Mouse (Mus musculus) midbrain, embryonic 15.5 days (tissue): ENCODE measurements around the gene Sytl3. TPM values are rescaled to one million over a fixed set of nuclear protein-coding genes. Genes with fewer than 3 reads are reported as not detected.

Experiments used
- ATAC-seq: fragments of 200-750 bp; cut with Nextera tagmentation; replicated peaks from 2 replicates; pipeline ENCODE4 v1.8.0; 2017; ENCODE audit warnings: moderate TSS enrichment
- H3K27ac ChIP-seq: fragments of 300-500 bp; sonication (generic); 2 replicates; pipeline ENCODE4 v1.5.1; 2015; ENCODE audit warnings: mild to moderate bottlenecking, inconsistent platforms
- H3K27me3 ChIP-seq: fragments of 300-500 bp; sonication (generic); replicated peaks from 2 replicates; pipeline ENCODE4 v1.6.1; 2015; ENCODE audit warnings: inconsistent platforms
- H3K36me3 ChIP-seq: fragments of 300-500 bp; sonication (generic); replicated peaks from 2 replicates; pipeline ENCODE4 v1.6.1; 2015; ENCODE audit warnings: inconsistent platforms
- H3K4me1 ChIP-seq: fragments of 300-500 bp; sonication (generic); 2 replicates; pipeline ENCODE4 v1.6.1; 2015; ENCODE audit warnings: inconsistent platforms
- H3K4me2 ChIP-seq: fragments of 300-500 bp; sonication (generic); 2 replicates; pipeline ENCODE4 v1.6.1; 2015; ENCODE audit warnings: inconsistent platforms, mild to moderate bottlenecking, moderate library complexity
- H3K4me3 ChIP-seq: fragments of 300-500 bp; sonication (generic); 2 replicates; pipeline ENCODE4 v1.5.1; 2015; ENCODE audit warnings: mild to moderate bottlenecking, inconsistent platforms
- H3K9ac ChIP-seq: fragments of 300-500 bp; sonication (generic); 2 replicates; pipeline ENCODE4 v1.6.1; 2015; ENCODE audit warnings: mild to moderate bottlenecking, inconsistent platforms
- H3K9me3 ChIP-seq: fragments of 300-500 bp; sonication (generic); 2 replicates; pipeline ENCODE4 v1.6.1; 2016; ENCODE audit warnings: inconsistent platforms
- WGBS: fragments of 180-500 bp; shearing (Covaris S2); methylation state at CpG from one replicate; pipeline ENCODE4 v1.1.7; 2015; ENCODE audit warnings: mixed read lengths; 5-methylcytosine and 5-hydroxymethylcytosine counted together
- polyA plus RNA-seq: library from polyadenylated mRNA; unstranded; fragments of >200 nt; fragmentation: Nextera tagmentation; extraction: Ambion mirVana; gene quantifications from 2 replicates; pipeline ENCODE4 v1.2.1, GENCODE M21; 2015

Sytl3 gene
- polyA plus RNA-seq, 1 experiment from 2014 or later: 0.90 TPM

DNA sequence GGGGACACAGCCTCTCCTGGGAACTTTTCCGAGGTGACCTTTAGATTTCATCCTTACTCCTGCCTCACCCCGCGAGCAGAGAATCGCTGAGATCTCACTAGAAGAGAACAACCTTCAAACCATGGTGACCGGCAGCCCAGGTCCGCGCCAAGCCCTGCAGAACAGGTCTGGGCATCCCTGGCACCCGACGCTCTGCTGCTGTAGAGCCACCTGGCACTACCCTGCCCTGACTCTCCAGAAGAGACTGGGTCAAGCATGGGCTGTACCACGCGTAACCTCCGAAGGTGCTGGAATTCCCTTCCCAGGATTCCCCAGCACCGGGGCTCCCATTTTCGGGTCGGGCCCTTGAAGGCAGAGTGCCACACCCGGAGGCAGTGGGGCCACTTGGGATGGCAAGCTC is 99.0 kb downstream of the Sytl3 start:
- no peak overlapping the region for H3K4me3 ChIP-seq
- H3K9me3 ChIP-seq: no peaks in the 10 kb centered on the region
- no peaks in the 10 kb centered on the region for H3K36me3 ChIP-seq
- WGBS: 97% methylated on average over 16 of the region's 16 CpGs
- no peaks in the 10 kb centered on the region for H3K27me3 ChIP-seq
- no peak overlapping the region for H3K9ac ChIP-seq
- H3K27ac ChIP-seq: no peak overlapping the region
- no peak for ATAC-seq
- H3K4me2 ChIP-seq: no peak overlapping the region
- peaks cover 5% of the 10 kb centered on the region; the same call in 1 of the 2 replicates for H3K4me1 ChIP-seq

DNA sequence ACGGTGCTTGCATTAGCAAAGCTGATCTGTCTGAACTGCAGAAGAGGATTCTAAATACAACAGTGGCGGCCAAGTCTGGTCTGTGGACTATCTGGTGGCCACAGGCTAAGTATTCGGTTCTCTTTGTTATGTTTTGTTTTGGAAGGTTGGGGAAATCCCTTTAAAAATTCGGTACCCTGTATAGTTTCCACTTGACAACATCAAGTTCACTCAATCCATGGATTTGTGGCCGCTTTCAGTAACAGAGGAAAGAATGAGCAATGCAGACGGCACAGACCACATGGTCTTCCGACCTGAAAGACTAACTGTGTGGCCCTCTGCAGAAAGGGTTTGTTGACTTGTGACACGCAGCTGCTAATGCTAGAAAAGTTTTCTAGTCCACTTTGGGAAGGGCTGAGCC is 100.0 kb downstream of the Sytl3 start:
- H3K4me1 ChIP-seq: peaks cover 11% of the 10 kb centered on the region
- no peak for ATAC-seq
- no peaks in the 10 kb centered on the region for H3K27me3 ChIP-seq
- no peak overlapping the region for H3K9ac ChIP-seq
- H3K4me2 ChIP-seq: no peak overlapping the region
- no peak overlapping the region for H3K4me3 ChIP-seq
- 52% methylated on average over 8 of the region's 8 CpGs for WGBS
- H3K9me3 ChIP-seq: no peaks in the 10 kb centered on the region
- no peak overlapping the region for H3K27ac ChIP-seq
- no peaks in the 10 kb centered on the region for H3K36me3 ChIP-seq

DNA sequence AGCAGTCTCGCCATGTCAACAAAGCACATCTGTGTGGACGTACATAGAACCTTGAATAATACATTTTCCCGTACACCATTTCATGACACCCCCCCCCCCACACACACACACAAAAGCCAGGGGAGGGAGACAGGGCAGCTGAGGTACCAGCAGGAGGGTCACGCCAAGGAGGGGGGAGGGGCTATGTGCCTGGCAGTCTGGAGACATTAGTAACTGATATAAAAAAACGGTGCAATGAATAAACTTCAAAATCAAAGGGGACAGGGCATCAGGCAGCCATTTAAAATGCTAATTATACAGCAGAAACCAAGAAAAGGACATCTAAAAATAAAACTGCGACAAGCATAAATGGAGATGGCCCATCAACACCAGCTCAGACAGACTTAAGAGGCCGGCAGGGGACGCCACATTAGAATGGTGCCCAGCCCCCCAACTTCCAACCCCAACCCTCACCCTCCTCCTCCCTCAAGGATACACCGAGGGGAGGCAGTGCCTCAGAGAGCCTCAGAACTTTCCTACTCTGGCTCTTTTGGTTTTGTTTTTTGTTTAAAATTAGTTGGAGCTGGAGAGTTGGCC is 100.9 kb downstream of the Sytl3 start:
- Histone ChIP-seq H3K27ac (no peak overlapping the region), H3K9me3 (no peaks in the 10 kb centered on the region), H3K27me3 (no peaks in the 10 kb centered on the region), H3K9ac (no peak overlapping the region), H3K4me2 (no peak overlapping the region), H3K36me3 (no peaks in the 10 kb centered on the region), H3K4me3 (no peak overlapping the region), H3K4me1 (peaks cover 11% of the 10 kb centered on the region)
- ATAC-seq: no peak
- 30% methylated on average over 9 of the region's 9 CpGs for WGBS

DNA sequence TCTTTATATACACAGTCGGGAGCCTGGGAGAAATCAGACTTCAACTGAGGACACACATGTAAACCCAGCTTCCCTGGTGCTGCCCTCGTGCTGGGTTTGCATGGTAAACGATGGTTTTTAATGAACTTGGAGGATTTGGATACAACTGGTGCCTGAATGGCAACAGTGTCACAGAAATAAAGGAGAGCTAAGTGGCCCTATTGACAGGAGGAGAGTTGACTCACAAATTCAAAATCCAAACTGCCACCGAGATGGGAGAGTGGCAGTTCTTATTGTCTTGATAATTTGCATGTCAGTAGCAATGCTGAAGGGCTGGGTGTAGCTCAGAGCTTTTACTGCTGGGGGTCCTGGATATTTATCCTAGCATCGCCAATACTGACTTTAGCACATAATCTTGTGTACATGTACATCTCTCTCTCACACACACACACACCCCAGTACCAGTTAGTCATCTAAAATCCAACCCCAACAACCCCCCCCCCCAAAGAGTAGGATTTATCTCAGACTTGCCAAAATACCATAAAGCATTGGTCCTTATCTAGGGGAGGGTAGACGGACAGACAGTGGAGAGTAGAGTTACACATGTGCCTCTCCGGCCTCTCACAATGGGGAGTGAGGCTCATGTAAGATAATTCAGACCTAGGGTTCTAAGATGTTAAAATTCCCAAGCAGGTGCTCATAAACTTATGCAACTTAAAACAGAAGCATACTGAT is 104.8 kb downstream of the Sytl3 start:
- Histone ChIP-seq H3K27me3 (no peaks in the 10 kb centered on the region), H3K4me2 (no peak overlapping the region), H3K36me3 (no peaks in the 10 kb centered on the region), H3K9me3 (no peaks in the 10 kb centered on the region), H3K9ac (no peak overlapping the region), H3K4me1 (peaks cover 11% of the 10 kb centered on the region), H3K27ac (no peak overlapping the region), H3K4me3 (no peak overlapping the region)
- WGBS: 18% methylated on average over 7 of the region's 7 CpGs
- no peak; the same call in 1 of the 2 replicates for ATAC-seq

DNA sequence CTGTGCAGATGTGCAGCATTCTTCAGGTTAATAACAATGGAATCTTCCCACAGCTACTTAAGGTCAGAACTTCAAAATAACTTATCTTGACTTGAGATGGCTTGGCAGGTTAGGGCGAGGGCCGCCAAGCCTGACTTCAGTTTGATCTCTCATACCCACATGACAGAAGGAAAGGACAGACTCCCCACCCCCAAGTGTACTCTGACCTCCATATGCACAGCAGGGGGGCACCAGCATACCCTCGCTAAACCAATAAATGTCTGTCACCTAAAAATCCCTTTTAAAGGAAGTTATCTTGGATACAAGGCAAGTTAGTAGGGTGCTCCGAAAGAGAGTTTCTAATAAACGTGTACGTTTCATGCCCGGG is 105.3 kb downstream of the Sytl3 start:
- Histone ChIP-seq H3K36me3 (no peaks in the 10 kb centered on the region), H3K4me2 (no peak overlapping the region), H3K27ac (no peak overlapping the region), H3K4me1 (peaks cover 11% of the 10 kb centered on the region), H3K27me3 (no peaks in the 10 kb centered on the region; the same call in 1 of the 2 replicates), H3K9ac (no peak overlapping the region), H3K9me3 (no peaks in the 10 kb centered on the region), H3K4me3 (no peak overlapping the region)
- ATAC-seq: no peak
- WGBS: 71% methylated on average over 7 of the region's 7 CpGs

DNA sequence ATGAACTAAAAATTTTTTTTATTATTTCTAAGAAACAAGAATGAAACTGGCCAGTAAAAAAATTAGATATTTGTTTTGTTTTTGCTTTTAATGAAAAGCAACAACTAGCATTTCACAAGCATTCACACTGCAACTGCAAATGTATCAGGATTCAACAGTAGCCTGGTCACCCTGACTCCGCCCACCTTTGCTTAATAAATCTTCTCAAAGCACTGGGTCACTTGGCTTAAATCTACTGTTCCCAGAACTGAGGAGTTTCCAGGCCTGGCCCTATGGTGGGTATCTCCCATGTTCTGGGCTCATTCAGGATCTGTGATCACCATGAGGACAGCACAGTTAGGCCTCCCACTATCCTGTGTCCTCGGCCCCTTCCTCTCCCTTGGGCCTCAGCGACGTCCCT is 105.8 kb downstream of the Sytl3 start:
- Histone ChIP-seq H3K4me1 (peaks cover 10% of the 10 kb centered on the region), H3K4me2 (no peak overlapping the region), H3K27ac (no peak overlapping the region), H3K36me3 (no peaks in the 10 kb centered on the region), H3K4me3 (no peak overlapping the region), H3K27me3 (no peaks in the 10 kb centered on the region; the same call in 1 of the 2 replicates), H3K9me3 (no peaks in the 10 kb centered on the region), H3K9ac (no peak overlapping the region)
- no peak for ATAC-seq
- WGBS: 63% methylated on average over 4 of the region's 4 CpGs

DNA sequence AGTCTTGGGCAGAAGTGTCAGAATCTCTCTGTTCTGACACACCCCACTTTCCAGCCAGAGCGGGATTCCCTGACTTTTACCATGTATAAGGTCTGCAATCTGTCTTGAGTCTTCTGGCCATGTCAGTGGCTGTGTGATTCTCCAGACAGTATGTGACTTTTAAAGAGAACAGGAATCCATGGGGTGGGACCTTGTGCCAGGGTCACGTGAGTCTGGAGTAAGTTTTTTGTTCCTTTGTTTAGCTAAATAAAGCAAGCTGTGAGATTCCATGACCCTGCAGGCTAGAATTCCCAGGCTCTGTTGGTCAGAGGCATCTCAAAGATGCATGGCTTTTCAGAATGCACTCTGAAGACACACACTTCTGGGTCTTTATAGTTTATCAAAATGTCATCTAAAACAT is 107.0 kb downstream of the Sytl3 start:
- WGBS: 29% methylated on average over 2 of the region's 2 CpGs
- no peak for ATAC-seq

DNA sequence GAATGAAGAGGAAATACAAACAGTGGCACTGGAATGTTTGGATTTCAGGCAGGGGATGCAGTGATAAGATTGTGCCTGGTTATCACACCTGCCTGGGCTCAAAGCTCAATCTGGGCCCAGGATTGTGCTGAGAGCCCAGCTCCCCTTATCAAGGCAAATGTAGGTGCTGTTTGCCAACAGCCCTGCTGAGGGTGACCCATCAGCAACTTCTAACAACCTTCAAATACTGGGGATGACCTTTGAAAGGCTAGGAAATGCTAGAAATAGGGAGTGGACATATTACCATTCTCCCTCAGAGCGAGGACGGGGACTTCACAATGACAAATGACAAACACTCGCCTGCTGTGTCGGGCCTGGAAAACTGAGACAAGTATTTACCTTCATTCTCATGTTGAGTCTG is 107.9 kb downstream of the Sytl3 start:
- 90% methylated on average over 4 of the region's 4 CpGs for WGBS
- no peak overlapping the region for H3K4me2 ChIP-seq
- H3K27me3 ChIP-seq: no peaks in the 10 kb centered on the region; the same call in 1 of the 2 replicates
- no peak overlapping the region for H3K9ac ChIP-seq
- H3K4me3 ChIP-seq: no peak overlapping the region
- no peaks in the 10 kb centered on the region for H3K9me3 ChIP-seq
- no peaks in the 10 kb centered on the region for H3K36me3 ChIP-seq
- H3K4me1 ChIP-seq: peaks cover 7% of the 10 kb centered on the region
- no peak overlapping the region for H3K27ac ChIP-seq
- no peak for ATAC-seq

More for the DNA sequence above, 107.0 kb downstream of the Sytl3 start:
- Histone ChIP-seq H3K4me3 (no peak overlapping the region), H3K9ac (no peak overlapping the region), H3K4me2 (no peak overlapping the region), H3K4me1 (peaks cover 7% of the 10 kb centered on the region), H3K36me3 (no peaks in the 10 kb centered on the region), H3K9me3 (no peaks in the 10 kb centered on the region), H3K27me3 (no peaks in the 10 kb centered on the region; the same call in 1 of the 2 replicates), H3K27ac (no peak overlapping the region)

DNA sequence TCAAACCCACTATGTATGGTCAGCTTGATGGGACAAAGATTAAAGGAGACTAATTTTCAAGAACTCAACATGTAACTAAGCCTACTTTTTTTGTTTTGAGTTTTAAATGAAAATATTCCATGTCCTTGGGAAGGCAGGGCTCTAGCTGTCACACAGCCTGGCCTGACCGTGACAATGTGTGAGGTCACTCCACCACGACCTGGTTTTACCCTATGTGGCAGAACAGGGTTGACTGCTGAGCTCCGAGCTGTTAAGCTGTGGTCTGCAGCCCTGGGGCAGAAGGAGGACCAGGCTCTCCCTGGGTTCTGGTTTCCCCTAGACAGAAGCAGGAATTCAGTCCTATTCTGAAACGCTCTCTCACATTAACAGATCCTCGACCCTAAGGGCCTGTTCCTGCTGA is 108.9 kb downstream of the Sytl3 start:
- Histone ChIP-seq H3K27me3 (no peaks in the 10 kb centered on the region; the same call in 1 of the 2 replicates), H3K9me3 (no peaks in the 10 kb centered on the region), H3K9ac (no peak overlapping the region), H3K4me2 (no peak overlapping the region), H3K36me3 (no peaks in the 10 kb centered on the region), H3K4me3 (no peak overlapping the region), H3K4me1 (peaks cover 6% of the 10 kb centered on the region), H3K27ac (no peak overlapping the region)
- WGBS: 73% methylated on average over 5 of the region's 5 CpGs
- no peak for ATAC-seq

DNA sequence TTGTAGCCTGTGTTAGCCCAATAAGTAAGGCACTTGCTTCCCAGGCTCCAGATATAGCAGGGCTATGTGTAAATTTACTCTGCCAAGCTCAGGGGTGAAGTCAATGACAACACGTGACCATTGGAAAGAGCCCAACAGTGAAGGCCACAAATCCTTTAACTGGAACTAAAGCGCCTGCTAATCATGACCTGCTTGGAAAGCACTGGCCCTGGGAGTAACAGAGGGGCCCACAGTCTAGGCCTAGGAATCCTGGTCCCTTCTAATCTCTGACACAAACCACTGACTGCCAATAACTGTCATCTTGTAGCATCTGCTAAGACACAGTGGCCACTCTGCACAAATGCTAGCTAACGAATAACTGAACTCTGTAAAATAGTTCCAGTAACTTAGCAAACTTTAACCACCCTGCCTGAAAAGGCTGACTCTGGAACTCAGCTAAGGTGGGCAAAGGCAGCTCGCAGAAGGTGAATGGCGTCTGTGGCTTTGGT is 109.5 kb downstream of the Sytl3 start:
- no peak overlapping the region for H3K4me3 ChIP-seq
- 82% methylated on average over 5 of the region's 5 CpGs for WGBS

DNA sequence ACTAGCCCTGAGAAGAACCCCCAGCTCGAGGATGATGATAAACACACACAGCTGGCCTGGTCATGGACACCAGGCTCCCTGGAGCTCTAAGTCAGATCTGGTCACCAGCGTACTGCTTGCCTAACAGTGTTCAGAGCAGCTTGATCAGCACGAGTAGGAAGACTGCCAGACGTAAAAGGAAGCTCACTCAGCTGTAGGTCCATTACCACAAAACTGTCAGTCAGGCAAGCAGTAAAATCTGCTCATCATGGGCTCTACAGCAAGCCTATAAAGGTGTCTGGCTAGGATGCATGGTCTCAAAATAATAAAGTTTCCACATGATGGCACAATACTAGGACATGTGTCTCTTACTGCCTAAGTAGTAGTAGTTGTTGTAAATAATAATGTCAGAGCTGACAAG is 110.7 kb downstream of the Sytl3 start:
- H3K27me3 ChIP-seq: no peaks in the 10 kb centered on the region; the same call in 1 of the 2 replicates
- no peaks in the 10 kb centered on the region for H3K9me3 ChIP-seq
- no peaks in the 10 kb centered on the region for H3K36me3 ChIP-seq
- H3K4me2 ChIP-seq: no peak overlapping the region
- no peak for ATAC-seq
- no peak overlapping the region for H3K4me3 ChIP-seq
- WGBS: 67% methylated on average over 4 of the region's 4 CpGs
- H3K9ac ChIP-seq: no peak overlapping the region
- H3K4me1 ChIP-seq: no peaks in the 10 kb centered on the region
- no peak overlapping the region for H3K27ac ChIP-seq

More for the DNA sequence above, 109.5 kb downstream of the Sytl3 start:
- no peak for ATAC-seq
- Histone ChIP-seq H3K9ac (no peak overlapping the region), H3K4me1 (peaks cover under 1% of the 10 kb centered on the region; the same call in 1 of the 2 replicates), H3K36me3 (no peaks in the 10 kb centered on the region), H3K9me3 (no peaks in the 10 kb centered on the region), H3K27ac (no peak overlapping the region), H3K4me2 (no peak overlapping the region), H3K27me3 (no peaks in the 10 kb centered on the region; the same call in 1 of the 2 replicates)

DNA sequence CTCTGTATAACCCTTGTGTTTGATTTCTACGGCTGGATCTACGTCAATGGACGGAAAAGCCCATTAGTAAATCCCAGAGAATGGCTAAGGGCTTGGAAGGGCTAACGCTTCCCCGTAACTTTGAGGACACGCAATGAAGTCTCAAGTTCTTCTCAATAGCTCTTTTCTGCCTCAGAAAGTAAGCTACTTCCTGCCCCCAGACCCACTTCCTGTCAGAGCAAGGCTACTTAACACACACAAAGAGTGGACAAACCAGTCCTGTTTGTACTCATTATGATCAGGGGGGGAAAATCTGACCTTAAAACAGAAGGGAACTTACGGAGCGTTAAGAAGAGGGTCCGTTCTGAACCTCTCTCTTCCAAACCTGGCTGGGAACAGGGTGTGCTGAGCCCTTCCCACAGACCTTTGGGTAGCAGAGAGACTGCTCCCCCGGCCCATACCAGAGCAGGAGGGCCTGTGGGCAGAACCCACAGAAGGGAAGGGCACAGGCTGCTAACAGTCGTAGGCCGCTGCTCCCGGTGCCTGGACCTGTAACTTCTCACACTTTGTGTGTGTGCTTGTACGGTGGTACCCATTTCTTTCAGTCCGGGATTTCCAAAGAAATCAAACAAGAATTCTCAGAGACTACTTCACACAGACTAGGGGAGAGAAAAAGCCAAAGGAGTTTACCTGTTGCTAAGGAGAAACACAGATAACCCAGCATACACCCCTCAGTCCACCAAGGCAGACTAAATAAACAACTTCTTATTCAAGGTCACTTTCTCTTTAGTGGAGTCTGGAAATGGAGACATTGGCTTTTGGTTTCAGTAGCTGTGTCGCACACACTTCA is 113.0 kb downstream of the Sytl3 start:
- Histone ChIP-seq H3K4me3 (no peak overlapping the region), H3K27me3 (no peaks in the 10 kb centered on the region; the same call in 1 of the 2 replicates), H3K36me3 (no peaks in the 10 kb centered on the region), H3K27ac (no peak overlapping the region), H3K4me2 (no peak overlapping the region), H3K9ac (no peak overlapping the region), H3K9me3 (no peaks in the 10 kb centered on the region), H3K4me1 (no peaks in the 10 kb centered on the region)
- no peak for ATAC-seq
- 84% methylated on average over 16 of the region's 16 CpGs for WGBS
